Mouse (Mus musculus): ENCODE measurements at regions not wholly inside any gene's neighbourhood (a gene's known extent, or its start where the extent isn't known, plus 50 kb on each side); places are given as distances from the start of the nearest gene placed in this dataset.

GRCm38 (mm10) chr10:92606761-92607160 is 115.5 kb downstream of the Nedd1 start:
- Histone ChIP-seq H3K4me2 (ENCODE audit: low read depth) (no peak overlapping the region), H3K4me3 (no peak overlapping the region), H3K36me3 (ENCODE audit: control insufficient read depth, insufficient read depth) (no peaks in the 10 kb centered on the region), H3ac (ENCODE audit: control insufficient read depth, insufficient read length) (no peak overlapping the region), H3K27me3 (ENCODE audit: control insufficient read depth, insufficient read depth, insufficient read length) (no peaks in the 10 kb centered on the region), H3K79me2 (ENCODE audit: control insufficient read depth, insufficient read depth) (no peaks in the 10 kb centered on the region)
- TF ChIP-seq MAX (IDR thresholded peaks at IDR 0.05; ENCODE audit: low read depth): no peak
- TF ChIP-seq E2F4 (IDR thresholded peaks at IDR 0.05; ENCODE audit: insufficient read depth): no peak
- no peak for TF ChIP-seq MYOG (IDR thresholded peaks at IDR 0.05; ENCODE audit: control insufficient read depth in 1 of 3, insufficient read depth in 1 of 3, insufficient read length in 2 of 3, low read depth in 2 of 3)
- TF ChIP-seq CEBPB (IDR thresholded peaks at IDR 0.05; ENCODE audit: insufficient read depth, poor library complexity, severe bottlenecking): no peak
- TF ChIP-seq POLR2A (IDR thresholded peaks at IDR 0.05; ENCODE audit: insufficient read length, low read depth): no peak
- no peak for TF ChIP-seq SRF (IDR thresholded peaks at IDR 0.05; ENCODE audit: control insufficient read depth, insufficient read length, low read depth)
- TF ChIP-seq TCF3 (IDR thresholded peaks at IDR 0.05; ENCODE audit: insufficient read length, low read depth): no peak
- TF ChIP-seq USF1 (IDR thresholded peaks at IDR 0.05; ENCODE audit: low read depth): no peak
- TF ChIP-seq TCF12 (IDR thresholded peaks at IDR 0.05; ENCODE audit: insufficient read depth, poor library complexity, severe bottlenecking): no peak
- TF ChIP-seq POLR2AphosphoS2 (IDR thresholded peaks at IDR 0.05; ENCODE audit: insufficient read length, low read depth): no peak
- no peak for TF ChIP-seq REST (IDR thresholded peaks at IDR 0.05; ENCODE audit: insufficient read depth, insufficient read length)
- no peak for TF ChIP-seq MYOD1 (IDR thresholded peaks at IDR 0.05; ENCODE audit: control insufficient read depth in 1 of 3, insufficient read length in 2 of 3, low read depth in 2 of 3)

GRCm38 (mm10) chr10:92605646-92606045 is 116.6 kb downstream of the Nedd1 start:
- H3K79me2 ChIP-seq (ENCODE audit: control insufficient read depth, insufficient read depth): no peaks in the 10 kb centered on the region
- H3K4me3 ChIP-seq: no peak overlapping the region
- TF ChIP-seq CEBPB (IDR thresholded peaks at IDR 0.05; ENCODE audit: insufficient read depth, poor library complexity, severe bottlenecking): no peak
- TF ChIP-seq TCF3 (IDR thresholded peaks at IDR 0.05; ENCODE audit: insufficient read length, low read depth): no peak
- H3K27me3 ChIP-seq (ENCODE audit: control insufficient read depth, insufficient read depth, insufficient read length): no peaks in the 10 kb centered on the region
- H3K36me3 ChIP-seq (ENCODE audit: control insufficient read depth, insufficient read depth): no peaks in the 10 kb centered on the region
- no peak overlapping the region for H3ac ChIP-seq (ENCODE audit: control insufficient read depth, insufficient read length)
- H3K4me2 ChIP-seq (ENCODE audit: low read depth): no peak overlapping the region

- Histone ChIP-seq H3K27me3 (ENCODE audit: control insufficient read depth, insufficient read depth, insufficient read length) (no peaks in the 10 kb centered on the region), H3ac (ENCODE audit: control insufficient read depth, insufficient read length) (no peak overlapping the region), H3K79me2 (ENCODE audit: control insufficient read depth, insufficient read depth) (no peaks in the 10 kb centered on the region), H3K36me3 (ENCODE audit: control insufficient read depth, insufficient read depth) (no peaks in the 10 kb centered on the region), H3K4me3 (no peak overlapping the region), H3K4me2 (ENCODE audit: low read depth) (no peak overlapping the region)
- TF ChIP-seq SRF (IDR thresholded peaks at IDR 0.05; ENCODE audit: control insufficient read depth, insufficient read length, low read depth) (no peak), USF1 (IDR thresholded peaks at IDR 0.05; ENCODE audit: low read depth) (no peak), POLR2AphosphoS2 (IDR thresholded peaks at IDR 0.05; ENCODE audit: insufficient read length, low read depth) (no peak)
These were observed 122.1 kb downstream of the Nedd1 start for GRCm38 (mm10) chr10:92600116-92600515.

GRCm38 (mm10) chr10:92595496-92596355 is 126.5 kb downstream of the Nedd1 start:
- Histone ChIP-seq H3K27me3 (ENCODE audit: control insufficient read depth, insufficient read depth, insufficient read length) (no peaks in the 10 kb centered on the region), H3ac (ENCODE audit: control insufficient read depth, insufficient read length) (no peak overlapping the region), H3K4me3 (no peak overlapping the region), H3K36me3 (ENCODE audit: control insufficient read depth, insufficient read depth) (no peaks in the 10 kb centered on the region), H3K79me2 (ENCODE audit: control insufficient read depth, insufficient read depth) (no peaks in the 10 kb centered on the region), H3K4me2 (ENCODE audit: low read depth) (no peak overlapping the region)
- no peak for TF ChIP-seq SRF (IDR thresholded peaks at IDR 0.05; ENCODE audit: control insufficient read depth, insufficient read length, low read depth)
- no peak for TF ChIP-seq MYOG (IDR thresholded peaks at IDR 0.05; ENCODE audit: control insufficient read depth in 1 of 3, insufficient read depth in 1 of 3, insufficient read length in 2 of 3, low read depth in 2 of 3)
- TF ChIP-seq POLR2A (IDR thresholded peaks at IDR 0.05; ENCODE audit: insufficient read length, low read depth): no peak
- TF ChIP-seq MYOD1 (IDR thresholded peaks at IDR 0.05; ENCODE audit: control insufficient read depth in 1 of 3, insufficient read length in 2 of 3, low read depth in 2 of 3): no peak
- no peak for TF ChIP-seq USF1 (IDR thresholded peaks at IDR 0.05; ENCODE audit: low read depth)
- TF ChIP-seq POLR2AphosphoS2 (IDR thresholded peaks at IDR 0.05; ENCODE audit: insufficient read length, low read depth): no peak
- TF ChIP-seq TCF3 (IDR thresholded peaks at IDR 0.05; ENCODE audit: insufficient read length, low read depth): no peak
- TF ChIP-seq REST (IDR thresholded peaks at IDR 0.05; ENCODE audit: insufficient read depth, insufficient read length): no peak
- TF ChIP-seq E2F4 (IDR thresholded peaks at IDR 0.05; ENCODE audit: insufficient read depth): no peak
- no peak for TF ChIP-seq TCF12 (IDR thresholded peaks at IDR 0.05; ENCODE audit: insufficient read depth, poor library complexity, severe bottlenecking)
- TF ChIP-seq MAX (IDR thresholded peaks at IDR 0.05; ENCODE audit: low read depth): no peak
- TF ChIP-seq CEBPB (IDR thresholded peaks at IDR 0.05; ENCODE audit: insufficient read depth, poor library complexity, severe bottlenecking): no peak

- no peak for TF ChIP-seq TCF3 (IDR thresholded peaks at IDR 0.05; ENCODE audit: insufficient read length, low read depth)
- no peak for TF ChIP-seq SRF (IDR thresholded peaks at IDR 0.05; ENCODE audit: control insufficient read depth, insufficient read length, low read depth)
These were observed 128.2 kb downstream of the Nedd1 start for GRCm38 (mm10) chr10:92593947-92594460.

More at GRCm38 (mm10) chr10:92593947-92594460, 128.2 kb downstream of the Nedd1 start:
- Histone ChIP-seq H3K4me2 (ENCODE audit: low read depth) (no peak overlapping the region), H3K79me2 (ENCODE audit: control insufficient read depth, insufficient read depth) (no peaks in the 10 kb centered on the region), H3ac (ENCODE audit: control insufficient read depth, insufficient read length) (no peak overlapping the region), H3K36me3 (ENCODE audit: control insufficient read depth, insufficient read depth) (no peaks in the 10 kb centered on the region), H3K27me3 (ENCODE audit: control insufficient read depth, insufficient read depth, insufficient read length) (no peaks in the 10 kb centered on the region), H3K4me3 (no peak overlapping the region)

Data from myocyte (in vitro differentiated cells).